Mouse (Mus musculus) thymus, postnatal 10 days (tissue): ENCODE data around the gene Izumo1.

Source experiments
- DNase-seq, 2 experiments: peaks; one replicate each; pipeline ENCODE4 v3.0.0; 2021; ENCODE audit warnings: low spot score in 2 of 2

Gene Izumo1

DNA sequence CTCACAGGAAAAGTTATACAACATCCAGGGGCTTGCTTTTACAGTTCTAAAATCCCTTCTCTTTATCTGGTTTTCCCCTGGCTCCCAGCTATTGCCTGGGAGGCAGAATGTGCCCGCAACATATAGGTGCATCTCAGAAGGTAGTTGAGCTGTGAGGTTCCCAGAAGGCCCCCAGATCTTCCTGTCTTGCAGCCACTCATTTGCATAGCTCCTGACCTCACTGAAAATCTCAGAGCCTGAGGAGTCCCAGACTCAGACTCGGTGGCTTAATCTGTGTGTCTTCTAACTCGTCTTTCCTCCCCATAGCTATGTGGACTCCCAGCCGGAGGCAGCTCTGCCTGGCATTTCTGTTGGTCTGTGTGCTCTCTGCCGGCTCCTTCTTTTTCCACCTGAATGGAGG, 3.3 kb upstream of the Izumo1 start:
- no peak for DNase-seq

- no peak for DNase-seq
Observed at GRCm38 (mm10) chr7:45619592-45619991, 2.0 kb upstream of the Izumo1 start.

GRCm38 (mm10) chr7:45623507-45623906, 1.9 kb downstream of the Izumo1 start:
- no peak for DNase-seq

- no peak for DNase-seq
Observed at GRCm38 (mm10) chr7:45624718-45625117, 3.1 kb downstream of the Izumo1 start.

- no peak for DNase-seq
Observed at GRCm38 (mm10) chr7:45625481-45625880, 3.9 kb downstream of the Izumo1 start.

DNA sequence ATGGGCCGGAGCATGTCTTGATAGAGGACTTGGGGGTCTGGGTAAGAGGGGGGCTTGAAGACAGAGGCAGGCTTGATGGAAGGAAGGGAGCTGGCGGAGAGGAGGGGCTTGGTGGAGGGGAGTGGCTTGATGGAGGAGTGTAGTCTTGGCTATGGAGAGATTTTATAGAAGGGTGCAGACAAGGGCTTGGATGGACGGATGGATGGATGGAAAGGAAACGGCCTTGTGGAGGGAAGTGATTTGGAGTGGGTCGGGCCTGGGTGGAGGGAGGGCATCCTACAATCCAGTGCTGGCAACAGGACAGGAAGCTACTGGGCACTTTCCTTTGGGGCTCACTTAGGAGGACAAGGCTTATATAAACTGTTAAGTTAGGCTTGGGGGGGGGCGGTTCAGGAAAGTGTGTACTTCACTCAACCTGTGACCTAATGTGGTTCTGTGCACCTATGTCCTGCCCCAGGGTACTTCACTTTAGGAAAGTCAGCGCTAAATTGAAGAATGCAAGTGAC, 5.0 kb downstream of the Izumo1 start:
- DNase-seq, result no peak

DNA sequence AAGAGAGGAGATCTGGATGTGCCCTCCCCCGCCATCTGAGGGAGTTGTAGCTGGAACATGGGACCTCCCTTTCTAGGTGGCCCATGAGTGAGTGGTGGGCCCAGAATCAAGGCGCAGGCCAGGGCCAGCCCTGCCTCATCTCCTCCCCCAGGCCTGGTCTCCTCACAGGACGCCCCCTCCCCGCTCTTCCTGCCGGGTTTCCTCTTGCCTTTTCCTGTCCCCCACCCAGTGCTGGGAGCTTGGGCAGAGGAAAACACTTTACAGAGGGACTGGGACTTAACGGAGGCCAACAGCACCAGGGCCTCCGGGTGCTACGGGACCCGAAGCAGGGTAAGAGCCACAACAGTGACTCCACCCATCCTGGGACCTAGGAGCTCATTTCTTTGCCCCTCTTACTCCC, 5.7 kb downstream of the Izumo1 start, which contains the start of gene Rasip1:
TSS of gene Rasip1 (plus strand) at position 228 of the 400 bp plus-strand sequence.
- DNase-seq, result no peak

- DNase-seq, result peak; percentile 57 to 87
Observed at GRCm38 (mm10) chr7:45628364-45629294, 7.0 kb downstream of the Izumo1 start.

GRCm38 (mm10) chr7:45630064-45630907, 8.7 kb downstream of the Izumo1 start:
- DNase-seq, result no peak

GRCm38 (mm10) chr7:45632499-45632898, 10.9 kb downstream of the Izumo1 start:
- DNase-seq, result no peak

DNA sequence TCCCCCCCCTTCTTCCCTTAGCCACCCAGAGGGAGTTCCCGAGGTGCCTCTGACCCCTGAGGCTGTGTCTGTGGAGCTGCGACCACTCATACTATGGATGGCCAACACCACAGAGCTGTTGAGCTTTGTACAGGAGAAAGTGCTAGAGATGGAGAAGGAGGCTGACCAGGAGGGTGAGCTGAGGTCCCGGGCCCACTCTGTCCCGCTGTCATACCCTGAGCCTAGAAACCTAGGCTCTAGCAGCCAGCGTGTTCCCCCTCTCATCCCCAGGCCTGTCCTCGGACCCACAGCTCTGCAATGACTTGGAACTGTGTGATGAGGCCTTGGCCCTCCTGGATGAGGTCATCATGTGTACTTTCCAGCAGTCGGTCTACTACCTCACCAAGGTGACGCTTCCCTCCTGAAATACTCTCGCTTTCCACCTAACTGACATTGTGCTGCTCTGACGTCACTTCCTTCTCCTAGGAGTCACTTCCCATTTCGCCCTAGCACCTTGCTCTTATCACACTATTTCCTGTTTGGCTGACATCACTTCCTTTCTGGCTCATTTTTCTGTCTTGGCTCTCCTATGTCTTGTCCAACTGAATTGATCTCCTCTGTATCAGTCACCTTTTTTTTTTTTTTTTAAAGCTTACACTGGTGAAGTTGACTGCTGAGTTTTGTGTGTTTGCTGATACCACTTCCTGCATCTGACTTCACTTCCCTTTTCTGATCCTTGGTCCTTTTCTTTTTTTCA, 13.5 kb downstream of the Izumo1 start:
- no peak for DNase-seq

DNA sequence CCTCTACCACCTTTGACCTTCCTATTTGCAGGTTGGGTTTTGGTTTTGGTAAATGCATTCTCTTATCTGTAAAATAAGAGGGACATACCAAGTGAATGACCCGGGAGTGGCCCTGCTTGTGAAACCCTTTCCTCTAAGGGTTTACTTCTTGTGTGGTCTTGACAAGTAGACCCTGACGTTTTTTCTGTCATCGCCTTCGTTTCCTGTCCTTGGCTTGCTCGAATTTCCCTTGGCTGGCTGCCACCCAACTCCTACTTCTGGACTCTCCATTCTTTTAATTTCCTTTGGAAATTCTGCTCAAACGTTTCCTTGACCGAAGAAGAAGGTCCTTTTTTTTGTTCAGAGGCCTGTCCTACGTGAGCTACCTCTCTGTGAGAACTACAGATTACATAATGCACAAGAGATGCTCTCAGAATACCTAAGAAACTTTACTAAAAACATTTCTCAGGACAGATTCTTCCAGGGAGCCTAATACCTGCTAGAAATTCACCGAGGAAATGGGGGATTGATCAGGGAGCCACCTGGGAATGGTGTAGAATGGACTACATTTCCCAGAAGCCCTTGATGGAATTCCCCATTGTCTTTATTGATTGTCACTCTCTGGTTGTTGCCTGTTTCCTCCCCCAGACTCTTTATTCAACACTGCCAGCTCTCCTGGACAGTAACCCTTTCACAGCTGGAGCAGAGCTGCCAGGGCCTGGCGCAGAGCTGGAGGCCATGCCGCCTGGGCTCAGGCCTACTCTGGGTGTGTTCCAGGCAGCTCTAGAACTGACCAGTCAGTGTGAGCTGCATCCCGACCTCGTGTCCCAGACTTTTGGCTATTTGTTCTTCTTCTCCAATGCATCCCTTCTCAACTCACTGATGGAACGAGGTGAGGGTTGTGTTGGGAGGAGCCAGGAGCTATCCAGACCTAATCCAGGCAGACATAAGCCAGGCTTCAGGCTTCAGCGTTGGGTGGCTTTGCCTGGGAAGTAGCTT, 14.4 kb downstream of the Izumo1 start:
- no peak for DNase-seq

- no peak for DNase-seq
Observed at GRCm38 (mm10) chr7:45637710-45638109, 16.1 kb downstream of the Izumo1 start.

- DNase-seq, result no peak
Observed at GRCm38 (mm10) chr7:45638623-45639401, 17.2 kb downstream of the Izumo1 start.

DNA sequence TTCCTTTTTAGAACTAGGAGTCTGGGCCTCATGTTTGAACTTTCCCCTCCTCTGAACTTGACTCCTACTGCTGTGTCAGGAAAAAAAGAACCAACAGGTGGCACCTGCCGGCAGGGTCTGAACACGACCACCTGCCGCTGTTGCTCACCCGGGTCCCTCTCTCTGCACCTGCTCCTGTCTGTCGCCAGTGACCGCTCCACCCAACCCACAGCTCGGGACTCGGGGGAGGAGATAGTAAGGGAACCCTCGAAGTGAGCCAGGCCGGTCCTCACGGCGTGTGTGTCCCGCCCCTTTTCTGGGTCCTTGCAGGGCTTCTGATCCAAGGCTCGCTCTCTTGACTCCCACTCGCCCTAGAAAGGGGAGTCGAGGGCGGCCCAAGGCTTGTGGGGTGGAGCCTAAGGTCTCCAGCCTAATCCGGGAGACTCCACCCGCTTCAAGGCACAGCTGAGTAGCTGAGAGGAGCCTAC, 18.0 kb downstream of the Izumo1 start, which contains the start of gene Mamstr:
TSS of gene Mamstr (plus strand) at position 417 of the 467 bp plus-strand sequence.
- no peak for DNase-seq

- DNase-seq, result no peak
Observed at GRCm38 (mm10) chr7:45640191-45640957, 18.8 kb downstream of the Izumo1 start.

DNA sequence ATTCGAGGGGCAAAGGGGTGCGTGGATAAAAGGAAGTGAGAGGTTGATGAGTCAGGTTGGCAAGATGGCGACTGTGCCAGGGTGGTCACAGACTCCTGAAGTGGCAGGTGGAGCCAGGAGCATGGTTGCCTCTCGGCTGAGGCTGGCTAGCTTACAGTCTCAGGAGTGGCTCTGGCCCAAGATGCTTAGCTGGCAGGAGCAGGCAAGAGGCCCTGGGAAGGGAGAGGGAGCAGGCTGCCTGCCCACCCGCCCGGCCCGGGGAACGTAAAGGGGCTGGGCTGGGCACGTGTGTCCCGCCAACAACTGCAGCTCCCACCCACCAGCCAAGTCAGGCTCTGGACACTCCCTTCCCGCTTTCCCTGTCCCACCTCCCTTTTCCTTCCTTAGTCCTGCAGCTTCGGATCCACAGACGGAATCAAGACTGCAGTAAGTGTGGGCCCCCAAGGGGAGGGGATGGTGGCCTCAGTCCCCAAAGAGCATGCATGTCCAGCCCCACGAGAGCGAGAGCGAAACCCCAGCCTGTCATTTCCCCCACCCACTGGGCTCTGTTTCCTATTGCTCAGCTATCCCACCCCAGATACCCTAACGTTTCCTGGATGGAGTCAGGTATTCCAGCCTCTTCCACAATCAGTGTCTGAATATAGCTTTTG, 19.9 kb downstream of the Izumo1 start:
- no peak for DNase-seq

- DNase-seq, result no peak
Observed at GRCm38 (mm10) chr7:45642083-45642482, 20.5 kb downstream of the Izumo1 start.
